Mouse (Mus musculus) heart, embryonic 15.5 days (tissue): ENCODE data around the gene Ppcdc. TPM values are rescaled to one million over a fixed set of nuclear protein-coding genes. Genes with fewer than 3 reads are reported as not detected.

Source experiments
- ATAC-seq: fragments of 200-750 bp; cut with Nextera tagmentation; replicated peaks from 2 replicates; pipeline ENCODE4 v1.8.0; 2017; ENCODE audit warnings: low read depth, moderate TSS enrichment; ENCODE audit not compliant: insufficient number of reproducible peaks, insufficient read depth, low FRiP score
- H3K27ac ChIP-seq: fragments of 300-500 bp; sonication (generic); 2 replicates; pipeline ENCODE4 v1.5.1; 2015; ENCODE audit warnings: mild to moderate bottlenecking, inconsistent platforms
- H3K27me3 ChIP-seq: fragments of 300-500 bp; sonication (generic); 2 replicates; pipeline ENCODE4 v1.6.1; 2015; ENCODE audit warnings: inconsistent platforms
- H3K36me3 ChIP-seq: fragments of 300-500 bp; sonication (generic); 2 replicates; pipeline ENCODE4 v1.6.1; 2015; ENCODE audit warnings: mild to moderate bottlenecking, inconsistent platforms
- H3K4me1 ChIP-seq: fragments of 300-500 bp; sonication (generic); replicated peaks from 2 replicates; pipeline ENCODE4 v1.6.1; 2015; ENCODE audit warnings: inconsistent platforms
- H3K4me2 ChIP-seq: fragments of 300-500 bp; sonication (generic); 2 replicates; pipeline ENCODE4 v1.6.1; 2015; ENCODE audit warnings: inconsistent platforms, mild to moderate bottlenecking, moderate library complexity
- H3K4me3 ChIP-seq: fragments of 300-500 bp; sonication (generic); 2 replicates; pipeline ENCODE4 v1.5.1; 2015; ENCODE audit warnings: mild to moderate bottlenecking, inconsistent platforms
- H3K9ac ChIP-seq: fragments of 300-500 bp; sonication (generic); 2 replicates; pipeline ENCODE4 v1.6.1; 2015; ENCODE audit warnings: mild to moderate bottlenecking, inconsistent platforms
- H3K9me3 ChIP-seq: fragments of 300-500 bp; sonication (generic); replicated peaks from 2 replicates; pipeline ENCODE4 v1.6.1; 2016; ENCODE audit warnings: inconsistent platforms
- WGBS: fragments of 180-500 bp; shearing (Covaris S2); methylation state at CpG from one replicate; pipeline ENCODE4 v1.1.7; 2015; ENCODE audit warnings: mixed read lengths; 5-methylcytosine and 5-hydroxymethylcytosine counted together
- polyA plus RNA-seq: library from polyadenylated mRNA; unstranded; fragments of >200 nt; fragmentation: Nextera tagmentation; extraction: Ambion mirVana; gene quantifications from 2 replicates; pipeline ENCODE4 v1.2.1, GENCODE M21; 2015

The Ppcdc gene
- polyA plus RNA-seq, result 17.0 and 20.0 TPM in 2 replicates

GRCm38 (mm10) chr9:57439522-57440295 is at the start of gene Ppcdc:
Gene Ppcdc, minus strand, starts transcription at chr9:57440124.
- H3K4me1 ChIP-seq, result peaks cover 15% of the 10 kb centered on the region
- H3K36me3 ChIP-seq, result no peaks in the 10 kb centered on the region
- H3K4me3 ChIP-seq, result peak within 1 kb of the TSS; percentile 56
- H3K27me3 ChIP-seq, result no peaks in the 10 kb centered on the region
- peak within 1 kb of the TSS; percentile 66 for H3K27ac ChIP-seq
- H3K4me2 ChIP-seq, result peak within 1 kb of the TSS; percentile 72
- WGBS, result 3% methylated on average over 32 of the region's 32 CpGs
- H3K9ac ChIP-seq, result peak within 1 kb of the TSS; percentile 70
- no peaks in the 10 kb centered on the region for H3K9me3 ChIP-seq
- ATAC-seq, result peak; percentile 94

- WGBS, result 67% methylated on average over 7 of the region's 7 CpGs
- no peaks in the 10 kb centered on the region for H3K36me3 ChIP-seq
- no peak overlapping the region for H3K4me3 ChIP-seq
- 0 out of 2 replicates have a peak, but pooled peaks cover 2% of the 10 kb centered on the region for H3K27me3 ChIP-seq
- no peak for ATAC-seq
- H3K9me3 ChIP-seq, result no peaks in the 10 kb centered on the region; the same call in 1 of the 2 replicates
- H3K9ac ChIP-seq, result no peak overlapping the region
- 0 out of 2 replicates have a peak, but pooled peaks cover 3% of the 10 kb centered on the region for H3K4me1 ChIP-seq
- no peak overlapping the region for H3K27ac ChIP-seq
- no peak overlapping the region for H3K4me2 ChIP-seq
Measured at GRCm38 (mm10) chr9:57487807-57488206, 47.9 kb upstream of the Ppcdc start.

GRCm38 (mm10) chr9:57485774-57486173 is 45.9 kb upstream of the Ppcdc start:
- H3K27ac ChIP-seq, result no peak overlapping the region
- H3K4me1 ChIP-seq, result 0 out of 2 replicates have a peak, but pooled peaks cover 3% of the 10 kb centered on the region
- no peak overlapping the region for H3K4me3 ChIP-seq
- WGBS, result 12% methylated on average over 7 of the region's 7 CpGs
- no peak overlapping the region for H3K9ac ChIP-seq
- H3K36me3 ChIP-seq, result no peaks in the 10 kb centered on the region
- no peaks in the 10 kb centered on the region; the same call in 1 of the 2 replicates for H3K9me3 ChIP-seq
- peak; percentile 43; the same call in 1 of the 2 replicates for ATAC-seq
- H3K27me3 ChIP-seq, result 0 out of 2 replicates have a peak, but pooled peaks cover 2% of the 10 kb centered on the region
- no peak overlapping the region for H3K4me2 ChIP-seq

- Histone ChIP-seq H3K4me1 (peaks cover 13% of the 10 kb centered on the region), H3K9me3 (no peaks in the 10 kb centered on the region), H3K27me3 (no peaks in the 10 kb centered on the region), H3K36me3 (no peaks in the 10 kb centered on the region), H3K27ac (no peak overlapping the region), H3K9ac (no peak overlapping the region), H3K4me3 (no peak overlapping the region), H3K4me2 (no peak overlapping the region)
- no peak for ATAC-seq
- WGBS, result 66% methylated on average over 4 of the region's 4 CpGs
Measured at GRCm38 (mm10) chr9:57468914-57469313, 29.0 kb upstream of the Ppcdc start.

- H3K9me3 ChIP-seq, result no peaks in the 10 kb centered on the region
- H3K36me3 ChIP-seq, result no peaks in the 10 kb centered on the region
- peak within 1 kb of the TSS; percentile 67 for H3K4me3 ChIP-seq
- H3K27ac ChIP-seq, result no peak within 1 kb of the TSS
- peak within 1 kb of the TSS; percentile 72 for H3K9ac ChIP-seq
- WGBS, result 2% methylated on average over 48 of the region's 48 CpGs
- H3K27me3 ChIP-seq, result no peaks in the 10 kb centered on the region
- ATAC-seq, result peak; percentile 91
- H3K4me1 ChIP-seq, result peaks cover 13% of the 10 kb centered on the region
- H3K4me2 ChIP-seq, result peak within 1 kb of the TSS; percentile 76
Measured at GRCm38 (mm10) chr9:57467896-57468549, 28.1 kb upstream of the Ppcdc start, which contains the start of gene Scamp5. Gene Scamp5, minus strand, starts transcription at chr9:57468060.

GRCm38 (mm10) chr9:57467271-57467771 is 27.4 kb upstream of the Ppcdc start:
- Histone ChIP-seq H3K27me3 (no peaks in the 10 kb centered on the region), H3K4me1 (peaks cover 13% of the 10 kb centered on the region), H3K36me3 (no peaks in the 10 kb centered on the region), H3K27ac (no peak overlapping the region), H3K4me2 (peak overlapping the region; percentile 76), H3K4me3 (peak overlapping the region; percentile 67), H3K9me3 (no peaks in the 10 kb centered on the region), H3K9ac (peak overlapping the region; percentile 72)
- 2% methylated on average over 18 of the region's 18 CpGs for WGBS
- ATAC-seq, result 0 out of 2 replicates have a peak, but pooled peaks have one; percentile 14

- Histone ChIP-seq H3K4me3 (no peak overlapping the region), H3K27ac (no peak overlapping the region), H3K4me1 (peaks cover 13% of the 10 kb centered on the region), H3K36me3 (no peaks in the 10 kb centered on the region), H3K9ac (no peak overlapping the region), H3K9me3 (no peaks in the 10 kb centered on the region), H3K27me3 (no peaks in the 10 kb centered on the region), H3K4me2 (no peak overlapping the region)
- no peak for ATAC-seq
- WGBS, result 44% methylated on average over 3 of the region's 3 CpGs
Measured at GRCm38 (mm10) chr9:57466101-57466500, 26.2 kb upstream of the Ppcdc start.

- Histone ChIP-seq H3K4me3 (no peak overlapping the region), H3K27me3 (no peaks in the 10 kb centered on the region), H3K9me3 (no peaks in the 10 kb centered on the region), H3K36me3 (no peaks in the 10 kb centered on the region), H3K4me2 (no peak overlapping the region), H3K27ac (no peak overlapping the region), H3K9ac (no peak overlapping the region), H3K4me1 (peaks cover 9% of the 10 kb centered on the region)
- WGBS, result 83% methylated on average over 6 of the region's 6 CpGs
- ATAC-seq, result no peak
Measured at GRCm38 (mm10) chr9:57462866-57463265, 22.9 kb upstream of the Ppcdc start.

GRCm38 (mm10) chr9:57459707-57460106 is 19.8 kb upstream of the Ppcdc start:
- Histone ChIP-seq H3K4me2 (no peak overlapping the region), H3K36me3 (no peaks in the 10 kb centered on the region), H3K4me3 (no peak overlapping the region), H3K27me3 (no peaks in the 10 kb centered on the region), H3K4me1 (no peaks in the 10 kb centered on the region), H3K27ac (no peak overlapping the region), H3K9ac (no peak overlapping the region), H3K9me3 (no peaks in the 10 kb centered on the region)
- WGBS, result 85% methylated on average over 2 of the region's 2 CpGs
- no peak for ATAC-seq

GRCm38 (mm10) chr9:57453516-57453915 is 13.6 kb upstream of the Ppcdc start:
- 86% methylated on average over 4 of the region's 4 CpGs for WGBS
- Histone ChIP-seq H3K9ac (no peak overlapping the region), H3K36me3 (no peaks in the 10 kb centered on the region; the same call in 1 of the 2 replicates), H3K4me1 (no peaks in the 10 kb centered on the region), H3K27ac (no peak overlapping the region), H3K9me3 (no peaks in the 10 kb centered on the region), H3K4me2 (no peak overlapping the region), H3K27me3 (no peaks in the 10 kb centered on the region), H3K4me3 (no peak overlapping the region)
- no peak for ATAC-seq
